Mouse (Mus musculus) olfactory bulb, adult 2 months (tissue): ENCODE data around the gene Mosmo.

ENCODE experiments used
- CTCF ChIP-seq: fragments of 200-500 bp; IDR thresholded peaks from 2 replicates; pipeline ENCODE4 v1.5.1; 2012; ENCODE audit warnings: low read depth, mild to moderate bottlenecking, low read length, moderate library complexity; ENCODE audit not compliant: insufficient read depth
- POLR2A ChIP-seq: fragments of 200-500 bp; IDR thresholded peaks from 2 replicates; pipeline ENCODE4 v1.6.1; 2012; ENCODE audit warnings: mild to moderate bottlenecking, low read depth, low read length, moderate library complexity; ENCODE audit not compliant: insufficient read depth

DNA sequence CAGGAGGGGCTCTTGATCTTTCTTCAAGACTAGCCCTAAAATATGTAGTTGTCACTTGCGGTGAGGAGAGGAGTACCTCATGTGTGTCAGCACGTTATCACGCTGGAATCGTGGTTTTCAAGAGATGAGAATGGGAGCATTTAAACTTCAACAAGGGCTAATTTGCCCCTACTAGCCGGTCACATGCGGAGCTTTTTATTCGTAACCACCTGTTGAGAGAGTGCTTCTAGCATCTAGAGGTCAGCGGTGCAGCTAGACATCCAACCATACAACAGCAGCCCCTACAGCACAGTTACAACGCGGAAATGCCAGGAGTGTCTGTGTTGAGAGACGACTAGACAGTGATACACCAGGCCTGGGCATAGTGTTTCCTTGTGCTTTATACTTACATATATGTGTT lies 41.6 kb upstream of the Mosmo start:
- TF ChIP-seq CTCF, result no peak
- TF ChIP-seq POLR2A, result no peak
